Mouse (Mus musculus) thymus, adult 2 months (tissue): Measurements from ENCODE around the gene Umodl1. TPM values are rescaled to one million over a fixed set of nuclear protein-coding genes. Genes with fewer than 3 reads are reported as not detected.

ENCODE experiments used
- DNase-seq: peaks from one replicate; pipeline ENCODE4 v3.0.0; 2021
- H3K27ac ChIP-seq: fragments of 200-500 bp; 2 replicates; pipeline ENCODE4 v1.5.1; 2012; ENCODE audit warnings: low read length, control low read depth; ENCODE audit not compliant: control insufficient read depth, insufficient read depth
- H3K27me3 ChIP-seq: fragments of 200-500 bp; 2 replicates; pipeline ENCODE4 v1.6.1; 2012; ENCODE audit warnings: mild to moderate bottlenecking, low read length, moderate library complexity, mixed read lengths; ENCODE audit not compliant: control insufficient read depth, insufficient read depth
- H3K36me3 ChIP-seq: fragments of 200-500 bp; 2 replicates; pipeline ENCODE4 v1.6.1; 2012; ENCODE audit warnings: mild to moderate bottlenecking, low read length, moderate library complexity; ENCODE audit not compliant: control insufficient read depth, insufficient read depth
- H3K4me1 ChIP-seq: fragments of 200-500 bp; replicated peaks from 2 replicates; pipeline ENCODE4 v1.6.1; 2012; ENCODE audit warnings: low read length; ENCODE audit not compliant: control insufficient read depth, insufficient read depth
- H3K4me3 ChIP-seq: fragments of 200-500 bp; 2 replicates; pipeline ENCODE4 v1.5.1; 2012; ENCODE audit warnings: mild to moderate bottlenecking, low read length, control low read depth, moderate library complexity; ENCODE audit not compliant: control insufficient read depth, insufficient read depth
- CTCF ChIP-seq: fragments of 200-500 bp; IDR thresholded peaks from 2 replicates; pipeline ENCODE4 v1.5.1; 2012; ENCODE audit warnings: mild to moderate bottlenecking, control low read depth, low read length, moderate library complexity, borderline replicate concordance; ENCODE audit not compliant: control insufficient read depth, poor library complexity, insufficient read depth; ENCODE audit errors: extremely low read depth
- POLR2A ChIP-seq: fragments of 200-500 bp; IDR thresholded peaks from 2 replicates; pipeline ENCODE4 v1.6.1; 2012; ENCODE audit warnings: mild to moderate bottlenecking, low read length, control low read depth, moderate library complexity; ENCODE audit not compliant: control insufficient read depth, poor library complexity, insufficient read depth; ENCODE audit errors: extremely low read depth
- WGBS: fragments of 180-500 bp; shearing (Covaris S2); methylation state at CpG from one replicate; pipeline ENCODE4 v1.1.7; 2018; 5-methylcytosine and 5-hydroxymethylcytosine counted together
- polyA plus RNA-seq: library from polyadenylated mRNA; depleted of rRNA; stranded (reverse); fragments of >200 nt; gene quantifications from 2 replicates; pipeline ENCODE4 v1.2.3, GENCODE M21; 2012

The Umodl1 gene
- polyA plus RNA-seq, 1 experiment = 1.5 TPM

- H3K36me3 ChIP-seq = no peaks in the 10 kb centered on the region
- 45% methylated on average over 4 of the region's 4 CpGs for WGBS
- no peak overlapping the region for H3K4me3 ChIP-seq
- no peak overlapping the region for H3K27ac ChIP-seq
- DNase-seq = no peak
- TF ChIP-seq CTCF (no peak), POLR2A (no peak)
- H3K27me3 ChIP-seq = no peaks in the 10 kb centered on the region
- no peaks in the 10 kb centered on the region for H3K4me1 ChIP-seq
Observed at GRCm38 (mm10) chr17:30923566-30923965, 30.9 kb upstream of the Umodl1 start.

GRCm38 (mm10) chr17:30930827-30931226, 23.6 kb upstream of the Umodl1 start:
- 59% methylated on average over 7 of the region's 7 CpGs for WGBS
- no peak for DNase-seq
- Histone ChIP-seq H3K4me3 (no peak overlapping the region), H3K27ac (no peak overlapping the region), H3K27me3 (no peaks in the 10 kb centered on the region), H3K36me3 (no peaks in the 10 kb centered on the region), H3K4me1 (no peaks in the 10 kb centered on the region)
- TF ChIP-seq CTCF (no peak), POLR2A (no peak)

- TF ChIP-seq CTCF = no peak
- no peaks in the 10 kb centered on the region for H3K36me3 ChIP-seq
Observed at GRCm38 (mm10) chr17:30932836-30933235, 21.6 kb upstream of the Umodl1 start.

GRCm38 (mm10) chr17:30935301-30935700, 19.1 kb upstream of the Umodl1 start:
- WGBS = 82% methylated on average over 5 of the region's 5 CpGs
- Histone ChIP-seq H3K4me1 (no peaks in the 10 kb centered on the region), H3K27me3 (no peaks in the 10 kb centered on the region), H3K4me3 (no peak overlapping the region), H3K27ac (no peak overlapping the region), H3K36me3 (no peaks in the 10 kb centered on the region)
- TF ChIP-seq POLR2A = no peak
- no peak for TF ChIP-seq CTCF
- DNase-seq = no peak

More at GRCm38 (mm10) chr17:30932836-30933235, 21.6 kb upstream of the Umodl1 start:
- WGBS = 87% methylated on average over 5 of the region's 5 CpGs
- H3K4me1 ChIP-seq = no peaks in the 10 kb centered on the region
- H3K4me3 ChIP-seq = no peak overlapping the region
- no peak for DNase-seq
- no peaks in the 10 kb centered on the region for H3K27me3 ChIP-seq
- H3K27ac ChIP-seq = no peak overlapping the region

- no peaks in the 10 kb centered on the region for H3K27me3 ChIP-seq
- no peak overlapping the region for H3K4me3 ChIP-seq
- no peaks in the 10 kb centered on the region for H3K4me1 ChIP-seq
- 59% methylated on average over 9 of the region's 9 CpGs for WGBS
- H3K27ac ChIP-seq = no peak overlapping the region
- TF ChIP-seq POLR2A = no peak
- no peak for TF ChIP-seq CTCF
- DNase-seq = no peak
- H3K36me3 ChIP-seq = no peaks in the 10 kb centered on the region
Observed at GRCm38 (mm10) chr17:30938554-30938953, 15.9 kb upstream of the Umodl1 start.

- DNase-seq = no peak
- Histone ChIP-seq H3K27me3 (no peaks in the 10 kb centered on the region), H3K27ac (no peak overlapping the region), H3K4me1 (no peaks in the 10 kb centered on the region), H3K4me3 (no peak overlapping the region), H3K36me3 (no peaks in the 10 kb centered on the region)
- 70% methylated on average over 1 of the region's 1 CpGs for WGBS
- TF ChIP-seq POLR2A (no peak), CTCF (no peak)
Observed at GRCm38 (mm10) chr17:30948382-30948781, 6.1 kb upstream of the Umodl1 start.

- Histone ChIP-seq H3K4me3 (no peak overlapping the region), H3K27me3 (no peaks in the 10 kb centered on the region), H3K36me3 (no peaks in the 10 kb centered on the region), H3K27ac (no peak overlapping the region), H3K4me1 (no peaks in the 10 kb centered on the region)
- 4% methylated on average over 7 of the region's 7 CpGs for WGBS
- peak; percentile 70 for DNase-seq
- no peak for TF ChIP-seq POLR2A
- no peak for TF ChIP-seq CTCF
Observed at GRCm38 (mm10) chr17:30950780-30951179, 3.7 kb upstream of the Umodl1 start.
